Mouse (Mus musculus): ENCODE measurements around the gene Ppm1l. TPM values are rescaled to one million over a fixed set of nuclear protein-coding genes. Genes with fewer than 3 reads are reported as not detected.

Ppm1l gene
- total and polyA plus RNA-seq, 3 experiments = not detected

- DNase-seq (ENCODE audit: low read depth, low spot score) = no peak
- no peak overlapping the region for H3K27ac ChIP-seq (ENCODE audit: control insufficient read depth, low read depth, low read length)
- no peak for TF ChIP-seq NELFE (IDR thresholded peaks at IDR 0.05; ENCODE audit: low read depth, low read length)
- TF ChIP-seq HCFC1 (IDR thresholded peaks at IDR 0.05; ENCODE audit: low read depth, low read length) = no peak
- TF ChIP-seq KAT2A (conservative IDR thresholded peaks at IDR 0.05; ENCODE audit: low read depth, low read length) = no peak
- TF ChIP-seq USF2 (IDR thresholded peaks at IDR 0.05; ENCODE audit: borderline replicate concordance in 1 of 2, insufficient read depth in 1 of 2, low read depth in 1 of 2, low read length in 2 of 2) = no peak
- no peak for TF ChIP-seq TBP (IDR thresholded peaks at IDR 0.05; ENCODE audit: low read depth, low read length)
- no peak for TF ChIP-seq JUND (IDR thresholded peaks at IDR 0.05; ENCODE audit: low read depth, low read length)
- no peak for TF ChIP-seq MXI1 (IDR thresholded peaks at IDR 0.05; ENCODE audit: low read depth, low read length)
- TF ChIP-seq POLR2AphosphoS2 (IDR thresholded peaks at IDR 0.05; ENCODE audit: low read length) = no peak
- TF ChIP-seq ETS1 (IDR thresholded peaks at IDR 0.05; ENCODE audit: low read depth, low read length) = no peak
- TF ChIP-seq MYC (IDR thresholded peaks at IDR 0.05; ENCODE audit: low read depth, low read length) = no peak
- TF ChIP-seq ZNF384 (IDR thresholded peaks at IDR 0.05; ENCODE audit: low read depth, low read length) = no peak
- no peaks in the 10 kb centered on the region for H3K9me3 ChIP-seq (replicated peaks; ENCODE audit: insufficient read depth, low read length)
- H3K4me1 ChIP-seq (ENCODE audit: control insufficient read depth in 1 of 2, insufficient read depth in 2 of 2, low read length in 2 of 2) = no peaks in the 10 kb centered on the region
- no peak overlapping the region for H3K9ac ChIP-seq (ENCODE audit: control insufficient read depth, low read depth, low read length, poor library complexity, severe bottlenecking)
- no peak overlapping the region for H3K4me3 ChIP-seq (ENCODE audit: control insufficient read depth in 1 of 2, insufficient read depth in 1 of 2, low read depth in 2 of 2, low read length in 2 of 2)
- H3K79me2 ChIP-seq (ENCODE audit: control insufficient read depth, insufficient read depth, low read length, poor library complexity) = no peaks in the 10 kb centered on the region
- no peaks in the 10 kb centered on the region for H3K36me3 ChIP-seq (ENCODE audit: control insufficient read depth in 1 of 2, insufficient read depth in 2 of 2, low read length in 2 of 2)
- no peaks in the 10 kb centered on the region for H3K27me3 ChIP-seq (ENCODE audit: control insufficient read depth in 1 of 2, insufficient read depth in 2 of 2, low read length in 2 of 2)
Observed at GRCm38 (mm10) chr3:69505090-69505489, 188.4 kb downstream of the Ppm1l start.

- no peak for DNase-seq (ENCODE audit: low read depth, low spot score)
- no peaks in the 10 kb centered on the region for H3K4me1 ChIP-seq (ENCODE audit: control insufficient read depth in 1 of 2, insufficient read depth in 2 of 2, low read length in 2 of 2)
- no peak for TF ChIP-seq ETS1 (IDR thresholded peaks at IDR 0.05; ENCODE audit: low read depth, low read length)
- TF ChIP-seq GABPA (IDR thresholded peaks at IDR 0.05; ENCODE audit: low read depth, low read length) = no peak
- no peak for TF ChIP-seq MAFK (IDR thresholded peaks at IDR 0.05; ENCODE audit: borderline replicate concordance, low read depth, low read length)
- no peak for TF ChIP-seq MYB (IDR thresholded peaks at IDR 0.05; ENCODE audit: low read depth, low read length)
- TF ChIP-seq MEF2A (IDR thresholded peaks at IDR 0.05; ENCODE audit: extremely low read depth, insufficient replicate concordance, low read depth, low read length, poor library complexity, severe bottlenecking) = no peak
- TF ChIP-seq USF1 (IDR thresholded peaks at IDR 0.05; ENCODE audit: low read depth, low read length) = no peak
- TF ChIP-seq GATA1 (IDR thresholded peaks at IDR 0.05; ENCODE audit: low read depth, low read length) = no peak
- no peak for TF ChIP-seq HCFC1 (IDR thresholded peaks at IDR 0.05; ENCODE audit: low read depth, low read length)
- TF ChIP-seq KAT2A (conservative IDR thresholded peaks at IDR 0.05; ENCODE audit: low read depth, low read length) = no peak
- no peak for TF ChIP-seq USF2 (IDR thresholded peaks at IDR 0.05; ENCODE audit: borderline replicate concordance in 1 of 2, insufficient read depth in 1 of 2, low read depth in 1 of 2, low read length in 2 of 2)
- TF ChIP-seq ELF1 (IDR thresholded peaks at IDR 0.05; ENCODE audit: low read depth, low read length) = no peak
- no peak for TF ChIP-seq NRF1 (IDR thresholded peaks at IDR 0.05; ENCODE audit: insufficient read depth, low read depth, low read length, poor library complexity, severe bottlenecking)
Observed at GRCm38 (mm10) chr3:69506352-69506751, 189.7 kb downstream of the Ppm1l start.

More at GRCm38 (mm10) chr3:69506352-69506751, 189.7 kb downstream of the Ppm1l start:
- no peaks in the 10 kb centered on the region for H3K9me3 ChIP-seq (replicated peaks; ENCODE audit: insufficient read depth, low read length)
- H3K27me3 ChIP-seq (ENCODE audit: control insufficient read depth in 1 of 2, insufficient read depth in 2 of 2, low read length in 2 of 2) = no peaks in the 10 kb centered on the region
- H3K4me3 ChIP-seq (ENCODE audit: control insufficient read depth in 1 of 2, insufficient read depth in 1 of 2, low read depth in 2 of 2, low read length in 2 of 2) = no peak overlapping the region
- no peaks in the 10 kb centered on the region for H3K79me2 ChIP-seq (ENCODE audit: control insufficient read depth, insufficient read depth, low read length, poor library complexity)
- H3K9ac ChIP-seq (ENCODE audit: control insufficient read depth, low read depth, low read length, poor library complexity, severe bottlenecking) = no peak overlapping the region
- no peak overlapping the region for H3K27ac ChIP-seq (ENCODE audit: control insufficient read depth, low read depth, low read length)
- H3K36me3 ChIP-seq (ENCODE audit: control insufficient read depth in 1 of 2, insufficient read depth in 2 of 2, low read length in 2 of 2) = no peaks in the 10 kb centered on the region
